Mouse (Mus musculus): ENCODE results near the gene Lbhd2. TPM values are rescaled to one million over a fixed set of nuclear protein-coding genes. Genes with fewer than 3 reads are reported as not detected.
A peak's percentile ranks its signal among the peaks of the same experiment; 100 is the strongest.

The Lbhd2 gene
- 12.6 and 14.3 TPM in 2 replicates for polyA plus RNA-seq (2015; fragmentation: Nextera tagmentation; extraction: Ambion mirVana)

GRCm38 (mm10) chr12:111406622-111407021 lies at the start of gene Lbhd2:
Gene Lbhd2, plus strand, starts transcription at chr12:111406809.
- Histone ChIP-seq H3K4me2 (ENCODE audit: low read length) (peak within 1 kb of the TSS; percentile 54), H3K4me3 (replicated peaks; ENCODE audit: low read depth, low read length) (peak within 1 kb of the TSS; percentile 23), H3K27ac (no peak within 1 kb of the TSS), H3K27me3 (ENCODE audit: insufficient read depth, low read length) (0 out of 2 replicates have a peak, but pooled peaks cover 6% of the 10 kb centered on the region), H3K9me3 (replicated peaks; ENCODE audit: low read length) (no peaks in the 10 kb centered on the region), H3K9ac (ENCODE audit: low read depth, low read length) (no peak within 1 kb of the TSS; the same call in 1 of the 2 replicates), H3K36me3 (ENCODE audit: insufficient read depth, low read length) (no peaks in the 10 kb centered on the region), H3K4me1 (replicated peaks; ENCODE audit: insufficient read depth, low read length) (peaks cover 10% of the 10 kb centered on the region)
- 4% methylated on average over 23 of the region's 24 CpGs for WGBS
- ATAC-seq (replicated peaks; ENCODE audit: low FRiP score, low read depth) (no peak), DNase-seq (ENCODE audit: low spot score) (no peak)
- no peak for TF ChIP-seq CTCF (IDR thresholded peaks at IDR 0.05; ENCODE audit: low read depth)

- ATAC-seq (replicated peaks; ENCODE audit: low FRiP score, low read depth) (no peak), DNase-seq (ENCODE audit: low spot score) (no peak)
- H3K4me1 ChIP-seq (replicated peaks; ENCODE audit: insufficient read depth, low read length): peaks cover 38% of the 10 kb centered on the region
- H3K36me3 ChIP-seq (ENCODE audit: insufficient read depth, low read length): no peaks in the 10 kb centered on the region
- H3K9ac ChIP-seq (ENCODE audit: low read depth, low read length): no peak overlapping the region
- 68% methylated on average over 16 of the region's 16 CpGs for WGBS
- H3K4me2 ChIP-seq (ENCODE audit: low read length): no peak overlapping the region
- no peak for TF ChIP-seq CTCF (IDR thresholded peaks at IDR 0.05; ENCODE audit: low read depth)
- H3K4me3 ChIP-seq (replicated peaks; ENCODE audit: low read depth, low read length): no peak overlapping the region
- no peaks in the 10 kb centered on the region for H3K27me3 ChIP-seq (ENCODE audit: insufficient read depth, low read length)
- H3K27ac ChIP-seq: no peak overlapping the region
- no peaks in the 10 kb centered on the region for H3K9me3 ChIP-seq (replicated peaks; ENCODE audit: low read length)
These were observed 45.9 kb upstream of the Lbhd2 start for GRCm38 (mm10) chr12:111360671-111361070.

GRCm38 (mm10) chr12:111361319-111362098 lies 45.1 kb upstream of the Lbhd2 start:
- Histone ChIP-seq H3K4me3 (replicated peaks; ENCODE audit: low read depth, low read length) (no peak overlapping the region), H3K9ac (ENCODE audit: low read depth, low read length) (no peak overlapping the region), H3K9me3 (replicated peaks; ENCODE audit: low read length) (no peaks in the 10 kb centered on the region), H3K27ac (peak overlapping the region; percentile 3; the same call in 1 of the 2 replicates), H3K4me1 (replicated peaks; ENCODE audit: insufficient read depth, low read length) (peaks cover 37% of the 10 kb centered on the region), H3K36me3 (ENCODE audit: insufficient read depth, low read length) (no peaks in the 10 kb centered on the region), H3K27me3 (ENCODE audit: insufficient read depth, low read length) (no peaks in the 10 kb centered on the region), H3K4me2 (ENCODE audit: low read length) (no peak overlapping the region)
- WGBS: 43% methylated on average over 14 of the region's 14 CpGs
- ATAC-seq (replicated peaks; ENCODE audit: low FRiP score, low read depth): no peak
- DNase-seq (ENCODE audit: low spot score): peak; percentile 56
- TF ChIP-seq CTCF (IDR thresholded peaks at IDR 0.05; ENCODE audit: low read depth): no peak

- peaks cover 33% of the 10 kb centered on the region for H3K4me1 ChIP-seq (replicated peaks; ENCODE audit: insufficient read depth, low read length)
- TF ChIP-seq CTCF (IDR thresholded peaks at IDR 0.05; ENCODE audit: low read depth): peak; percentile 37; the same call in 1 of the 2 replicates
- 88% methylated on average over 3 of the region's 3 CpGs for WGBS
- no peaks in the 10 kb centered on the region for H3K36me3 ChIP-seq (ENCODE audit: insufficient read depth, low read length)
- H3K27me3 ChIP-seq (ENCODE audit: insufficient read depth, low read length): no peaks in the 10 kb centered on the region
- no peaks in the 10 kb centered on the region for H3K9me3 ChIP-seq (replicated peaks; ENCODE audit: low read length)
- ATAC-seq (replicated peaks; ENCODE audit: low FRiP score, low read depth): no peak
- DNase-seq (ENCODE audit: low spot score): no peak
- no peak overlapping the region for H3K4me2 ChIP-seq (ENCODE audit: low read length)
- no peak overlapping the region for H3K4me3 ChIP-seq (replicated peaks; ENCODE audit: low read depth, low read length)
- H3K27ac ChIP-seq: no peak overlapping the region
- no peak overlapping the region for H3K9ac ChIP-seq (ENCODE audit: low read depth, low read length)
These were observed 42.4 kb upstream of the Lbhd2 start for GRCm38 (mm10) chr12:111364234-111364633.

- no peaks in the 10 kb centered on the region for H3K27me3 ChIP-seq (ENCODE audit: insufficient read depth, low read length)
- no peak overlapping the region for H3K27ac ChIP-seq
- no peak for ATAC-seq (replicated peaks; ENCODE audit: low FRiP score, low read depth)
- WGBS: 65% methylated on average over 7 of the region's 7 CpGs
- DNase-seq (ENCODE audit: low spot score): no peak
- peaks cover 33% of the 10 kb centered on the region for H3K4me1 ChIP-seq (replicated peaks; ENCODE audit: insufficient read depth, low read length)
- TF ChIP-seq CTCF (IDR thresholded peaks at IDR 0.05; ENCODE audit: low read depth): no peak
- no peak overlapping the region for H3K4me2 ChIP-seq (ENCODE audit: low read length)
- no peaks in the 10 kb centered on the region for H3K9me3 ChIP-seq (replicated peaks; ENCODE audit: low read length)
- no peaks in the 10 kb centered on the region for H3K36me3 ChIP-seq (ENCODE audit: insufficient read depth, low read length)
- no peak overlapping the region for H3K4me3 ChIP-seq (replicated peaks; ENCODE audit: low read depth, low read length)
- H3K9ac ChIP-seq (ENCODE audit: low read depth, low read length): no peak overlapping the region
These were observed 39.5 kb upstream of the Lbhd2 start for GRCm38 (mm10) chr12:111367065-111367464.

GRCm38 (mm10) chr12:111370249-111370648 lies 36.4 kb upstream of the Lbhd2 start:
- Histone ChIP-seq H3K9me3 (replicated peaks; ENCODE audit: low read length) (no peaks in the 10 kb centered on the region), H3K36me3 (ENCODE audit: insufficient read depth, low read length) (no peaks in the 10 kb centered on the region), H3K27me3 (ENCODE audit: insufficient read depth, low read length) (no peaks in the 10 kb centered on the region), H3K9ac (ENCODE audit: low read depth, low read length) (no peak overlapping the region), H3K4me1 (replicated peaks; ENCODE audit: insufficient read depth, low read length) (peaks cover 27% of the 10 kb centered on the region), H3K4me2 (ENCODE audit: low read length) (no peak overlapping the region), H3K27ac (no peak overlapping the region), H3K4me3 (replicated peaks; ENCODE audit: low read depth, low read length) (no peak overlapping the region)
- TF ChIP-seq CTCF (IDR thresholded peaks at IDR 0.05; ENCODE audit: low read depth): peak; percentile 49; the same call in 1 of the 2 replicates
- DNase-seq (ENCODE audit: low spot score) (no peak), ATAC-seq (replicated peaks; ENCODE audit: low FRiP score, low read depth) (no peak)
- 68% methylated on average over 4 of the region's 4 CpGs for WGBS

Data from kidney, postnatal 0 days (tissue).